Mouse (Mus musculus) mouse embryonic stem cell (cell line): ENCODE measurements at regions not wholly inside any gene's neighbourhood (a gene's known extent, or its start where the extent isn't known, plus 50 kb on each side); places are given as distances from the start of the nearest gene placed in this dataset.

Experiments
- in situ Hi-C, 2 experiments: fragments of 300-500 bp; cut with MboI; formaldehyde crosslinking; loops; 1 replicate in 1 of 2; 3 replicates in 1 of 2; pipeline ENCODE4 v1.14.3; 2019 to 2020; ENCODE audit warnings: low sequenced_read_pairs in 2 of 2, low pct_unique_long_range_greater_than_20kb in 1 of 2, mixed read lengths in 1 of 2; ENCODE audit not compliant: unreplicated experiment in 1 of 2

DNA sequence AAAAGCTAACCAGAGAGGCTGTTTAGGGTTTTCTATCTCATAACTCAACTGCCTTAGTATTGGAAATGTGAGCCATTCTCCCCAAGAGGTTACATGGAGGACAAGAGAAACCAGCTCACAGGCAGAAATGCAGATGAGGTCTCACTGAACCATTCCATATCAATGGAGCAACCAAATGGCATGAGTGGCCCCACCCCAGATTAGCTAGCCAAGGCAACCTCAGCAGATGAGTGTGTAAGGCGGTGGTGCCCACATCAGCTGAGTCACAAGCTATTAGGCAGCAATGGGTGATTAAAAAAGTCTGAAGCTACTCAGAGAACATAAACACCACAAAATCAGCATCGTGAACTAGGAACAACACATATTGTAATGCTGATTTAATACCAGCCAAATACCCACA lies 133.2 kb downstream of the Lpin1 start:
- in situ Hi-C loops: no loop called here

DNA sequence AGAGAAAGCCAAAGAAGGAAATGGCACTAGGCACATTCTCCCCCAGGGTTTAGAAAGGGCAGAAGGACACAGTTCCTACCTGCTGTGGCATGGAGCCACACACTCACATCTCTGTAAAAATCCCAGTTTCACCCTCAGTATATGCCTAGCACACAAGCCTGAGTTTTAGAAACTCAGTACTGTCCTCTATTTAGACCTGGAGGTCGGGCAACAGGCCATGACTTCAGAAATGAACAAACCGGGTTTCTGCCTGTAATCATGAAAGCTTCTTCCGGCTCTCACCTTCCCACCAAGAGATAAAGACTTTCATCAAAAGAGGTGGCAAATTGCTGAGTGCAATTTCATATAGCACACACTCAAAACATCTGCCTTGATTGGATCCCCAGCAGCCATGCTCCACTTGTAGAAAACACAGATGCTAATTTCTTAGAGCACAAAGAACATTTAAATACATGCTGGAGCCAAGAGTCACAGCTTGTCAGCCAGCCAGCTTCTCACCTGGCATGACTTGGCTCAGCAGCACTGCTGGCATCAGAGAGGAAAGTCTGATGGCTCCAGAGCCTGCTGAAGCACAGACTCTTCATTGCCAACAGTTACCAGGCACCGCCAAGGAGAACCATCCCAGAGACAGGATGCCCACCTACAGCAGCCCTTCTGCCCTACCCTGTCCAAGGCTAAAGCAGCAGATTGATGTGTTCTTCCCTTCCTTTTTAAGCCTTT lies 136.2 kb downstream of the Lpin1 start:
- in situ Hi-C loops: no loop called here

DNA sequence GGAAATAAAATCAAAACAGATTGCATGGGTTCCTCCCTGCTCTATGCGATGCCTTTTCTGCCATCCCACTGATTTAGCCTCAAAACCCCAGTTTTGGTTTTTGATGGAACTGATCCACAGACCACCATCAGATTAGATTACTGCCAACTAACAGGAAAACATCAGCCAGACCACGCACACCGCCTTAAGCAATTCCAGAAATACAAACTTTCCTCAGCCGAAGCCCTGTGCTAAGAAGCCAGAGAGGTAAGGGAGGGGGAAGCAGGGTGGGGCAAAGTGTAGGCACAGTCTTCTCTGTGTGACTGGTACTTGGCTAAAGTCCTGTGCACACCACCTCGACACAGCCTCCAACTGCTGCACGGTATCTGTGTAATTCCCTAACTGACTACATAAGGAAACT lies 153.3 kb downstream of the Lpin1 start:
- in situ Hi-C loops: no loop called here

DNA sequence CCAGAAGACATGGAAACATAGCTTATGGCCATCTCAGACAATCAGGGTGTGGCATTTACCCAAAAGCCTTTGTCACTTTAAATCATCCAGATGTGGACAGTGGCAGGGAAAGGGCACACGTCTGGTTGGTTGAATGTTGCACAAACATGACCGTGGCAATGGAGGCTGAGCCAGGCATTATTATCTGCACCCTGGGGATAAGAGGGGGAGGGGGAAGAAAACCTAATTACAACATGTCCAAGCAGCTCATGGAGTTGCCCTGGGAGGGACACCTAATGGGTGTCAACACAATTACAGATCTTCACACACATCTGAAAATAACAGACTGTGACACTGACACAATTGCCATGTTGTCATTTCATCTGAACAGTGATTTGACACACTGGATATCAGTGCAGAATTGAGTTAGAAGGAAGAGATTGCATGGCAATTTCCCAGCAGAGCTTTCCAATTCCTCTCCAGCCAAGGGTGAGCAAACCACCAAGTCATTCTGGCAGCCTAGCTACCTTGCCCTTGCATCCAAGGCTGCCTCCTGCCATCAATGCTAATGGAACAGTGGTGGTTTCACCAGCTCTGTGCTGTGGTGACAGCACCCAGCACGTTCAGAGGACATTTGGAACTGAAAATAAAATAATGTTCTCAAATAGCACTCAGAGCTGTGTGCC lies 159.9 kb downstream of the Lpin1 start:
- in situ Hi-C loops: no loop called here

DNA sequence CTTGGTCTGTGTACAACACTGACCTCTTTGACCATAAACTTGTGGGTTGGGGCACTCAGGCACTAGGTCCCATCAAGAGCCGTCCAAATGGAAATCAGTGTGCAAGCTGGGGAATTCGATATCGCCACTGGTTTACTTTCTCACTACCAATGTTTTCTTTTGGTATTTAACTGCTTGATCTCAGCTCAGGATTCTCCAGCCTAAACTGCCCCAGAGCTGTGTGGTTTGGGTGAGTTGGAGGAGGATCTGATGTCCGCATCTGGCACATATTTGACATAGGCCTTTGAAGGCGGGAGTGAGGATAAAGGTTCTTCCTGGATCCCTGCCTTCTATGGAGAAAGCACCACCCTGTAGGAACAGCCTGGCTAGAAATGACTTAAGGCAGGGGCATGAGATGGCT lies 172.0 kb downstream of the Lpin1 start:
- in situ Hi-C loops: no loop called here

DNA sequence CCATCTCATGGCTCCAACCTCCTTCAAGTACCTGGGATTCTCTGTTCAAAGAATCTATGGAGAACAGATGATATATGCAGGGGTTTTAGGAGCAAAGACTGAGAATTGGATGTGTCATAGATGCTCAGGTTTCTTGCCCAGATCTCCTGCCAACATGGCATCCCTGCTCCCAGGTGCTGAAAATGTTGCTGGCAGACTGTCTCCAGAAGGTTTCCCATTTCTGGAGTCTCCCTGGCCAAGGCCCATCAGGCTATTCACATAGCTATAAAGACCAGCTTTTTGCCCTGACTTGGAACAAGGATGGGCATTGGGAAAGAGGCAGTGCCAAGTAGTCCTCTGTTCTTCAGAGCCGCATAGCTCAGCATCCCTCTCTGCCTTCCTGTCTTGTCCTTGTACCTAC lies 173.8 kb downstream of the Lpin1 start:
- in situ Hi-C loops: no loop called here

DNA sequence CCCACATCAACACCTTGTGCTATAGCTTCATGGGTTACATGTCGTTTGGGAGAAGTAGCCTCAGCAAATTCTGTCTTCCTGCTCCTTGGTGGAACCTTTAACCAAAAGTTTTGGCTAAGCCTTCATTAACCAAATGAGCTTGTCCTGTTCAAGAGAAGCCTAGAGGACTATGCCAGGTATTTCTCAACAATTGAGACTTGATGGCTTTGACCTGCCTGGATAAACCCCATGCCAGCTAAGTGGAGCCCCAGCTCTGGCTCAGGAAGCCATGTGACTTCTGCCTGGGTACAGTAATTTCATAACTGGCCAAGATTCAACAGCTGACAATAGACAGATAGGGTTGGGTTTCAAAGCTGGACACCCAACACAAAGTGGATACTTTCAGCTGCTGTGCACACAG lies 174.5 kb downstream of the Lpin1 start:
- in situ Hi-C loops: no loop called here

DNA sequence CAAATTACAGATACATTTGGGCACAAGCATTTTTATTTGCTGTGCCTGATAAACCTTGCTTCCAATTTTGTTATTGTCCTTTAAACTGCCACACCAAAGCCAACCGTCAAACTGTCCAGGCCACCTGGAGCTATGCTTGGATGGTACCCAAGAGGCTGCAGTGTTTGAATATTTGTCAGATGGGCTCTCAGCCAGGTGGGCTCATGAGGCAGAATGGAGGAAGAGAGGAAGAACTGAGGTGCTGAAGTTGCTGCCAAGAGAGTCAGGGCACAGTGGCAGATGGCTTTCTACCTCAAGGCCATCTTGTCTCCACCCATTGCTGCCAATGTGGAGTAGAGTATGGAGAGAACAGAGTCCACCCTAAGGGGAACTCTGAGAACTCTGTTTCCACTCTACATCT lies 176.0 kb downstream of the Lpin1 start:
- in situ Hi-C loops: no loop called here

DNA sequence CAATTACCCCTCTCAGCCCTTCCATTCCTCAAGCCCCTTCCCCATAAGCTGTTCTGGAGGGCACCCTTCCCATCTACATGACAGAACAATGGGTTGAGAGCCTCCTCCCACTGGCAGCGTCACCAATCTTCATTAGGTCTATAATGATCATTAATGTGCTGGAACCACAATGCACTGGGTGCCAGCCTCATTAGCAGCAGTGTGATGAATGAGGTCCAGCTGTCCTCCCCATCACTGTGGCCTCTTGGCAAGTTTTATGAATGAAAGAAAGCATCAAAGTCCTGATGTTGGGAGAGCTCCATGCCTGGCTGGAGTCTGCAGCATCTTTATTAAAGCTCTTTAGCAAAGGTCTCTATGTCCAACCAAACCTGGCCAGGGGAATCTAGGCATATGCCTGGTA lies 176.5 kb downstream of the Lpin1 start:
- in situ Hi-C loops: no loop called here

DNA sequence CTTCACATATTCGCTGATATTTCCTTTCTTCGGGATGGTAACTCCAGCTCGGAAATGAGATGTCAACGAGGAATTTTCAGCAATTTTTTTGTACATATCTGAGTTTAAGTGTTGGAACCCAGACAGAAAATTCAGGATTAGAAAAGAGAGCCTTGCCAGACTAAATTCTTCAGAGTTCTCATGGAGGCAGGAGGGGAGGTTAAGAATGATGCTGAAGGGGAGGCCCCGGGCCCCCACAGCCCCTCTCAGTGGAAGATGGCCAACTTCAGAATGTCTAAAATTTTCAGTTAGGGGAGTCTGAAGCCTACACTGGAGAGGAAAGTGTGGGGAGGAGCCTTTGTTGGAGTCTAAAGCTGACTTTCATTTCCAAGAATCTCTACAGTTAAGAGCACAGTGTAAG lies 184.8 kb downstream of the Lpin1 start:
- in situ Hi-C loops: no loop called here

DNA sequence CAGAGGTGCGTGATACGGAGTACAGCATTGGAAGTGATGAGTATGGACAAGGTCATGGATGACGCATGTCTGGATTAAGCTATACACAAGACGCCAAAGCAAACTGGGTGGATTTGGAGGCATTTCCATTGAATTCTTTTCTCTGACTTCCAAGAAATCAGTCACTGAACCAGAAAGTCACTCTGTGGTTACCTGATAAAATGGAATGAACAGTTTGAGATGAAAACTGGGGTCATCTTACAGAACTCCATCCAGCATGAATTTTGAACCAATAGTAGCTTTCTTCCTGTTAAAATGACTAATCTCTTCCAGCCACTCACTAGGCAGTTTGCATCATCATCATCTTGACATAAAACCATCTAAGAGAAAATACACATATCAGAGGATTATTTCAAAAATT lies 186.2 kb downstream of the Lpin1 start:
- in situ Hi-C loops: no loop called here

DNA sequence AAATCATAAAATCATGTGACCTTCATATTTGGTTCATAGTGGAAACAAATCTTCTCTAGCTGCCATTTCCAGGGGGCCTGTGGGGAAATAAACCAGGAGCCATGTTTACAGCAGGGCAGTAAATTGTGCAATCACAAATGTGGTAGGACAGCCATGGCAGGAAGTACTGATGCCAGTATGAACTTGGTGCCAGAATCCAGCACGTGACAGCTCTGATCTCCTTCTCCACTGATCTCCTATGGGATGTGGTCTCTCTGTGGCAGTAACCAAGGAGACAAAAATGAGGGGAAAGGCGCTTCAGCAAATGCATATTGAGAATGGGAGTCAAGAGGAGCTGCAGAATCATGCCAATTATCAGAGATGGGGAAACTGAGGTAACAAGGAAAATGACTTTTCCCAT lies 215.0 kb downstream of the Lpin1 start:
- in situ Hi-C loops: no loop called here

DNA sequence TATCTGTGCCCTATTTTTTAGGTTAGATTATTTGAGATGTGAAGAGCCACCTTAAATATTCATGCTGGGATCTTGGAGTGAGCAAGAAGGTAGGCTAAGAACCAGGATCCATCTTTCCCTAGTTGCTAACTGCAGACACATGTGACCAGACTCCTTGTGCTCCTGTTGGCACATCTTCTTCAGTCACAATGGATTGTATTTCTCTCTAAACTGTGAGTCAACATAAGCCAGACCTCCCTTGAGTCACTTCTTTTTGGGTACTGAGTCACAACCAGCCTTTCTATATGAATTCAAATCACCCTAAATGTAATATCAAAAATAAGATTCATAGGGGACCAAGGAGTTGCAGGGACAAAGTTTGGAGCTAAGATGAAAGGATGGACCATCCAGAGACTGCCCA lies 217.9 kb downstream of the Lpin1 start:
- in situ Hi-C loops: no loop called here

DNA sequence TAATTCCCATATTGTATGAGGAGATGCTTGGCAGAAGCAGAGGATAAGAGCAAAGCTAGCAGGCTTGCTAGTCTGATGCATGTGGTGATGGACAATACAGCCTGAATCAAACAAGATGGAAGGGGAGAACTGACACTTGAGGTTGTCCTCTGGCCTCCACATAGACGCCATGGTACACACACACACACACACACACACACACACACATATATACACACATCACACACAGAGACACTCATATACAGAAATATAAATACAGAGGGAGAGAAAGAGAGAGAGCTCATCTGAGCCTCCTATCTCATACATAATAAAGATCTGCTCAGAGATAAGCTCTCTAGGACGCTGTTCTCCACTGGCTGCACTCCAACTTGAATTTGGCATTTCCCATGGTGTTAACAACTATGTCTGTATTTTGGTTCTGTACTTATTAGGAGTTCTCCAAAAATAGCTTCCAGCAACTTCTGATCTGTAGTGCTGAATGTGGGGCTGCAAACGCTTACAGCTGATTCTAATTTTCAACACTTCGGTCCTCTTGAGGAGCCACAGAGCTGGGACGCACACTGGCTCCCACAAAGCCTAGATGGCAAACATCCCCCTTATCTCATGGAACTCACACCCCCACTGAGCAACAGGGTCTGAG lies 219.0 kb downstream of the Lpin1 start:
- in situ Hi-C loops: no loop called here

DNA sequence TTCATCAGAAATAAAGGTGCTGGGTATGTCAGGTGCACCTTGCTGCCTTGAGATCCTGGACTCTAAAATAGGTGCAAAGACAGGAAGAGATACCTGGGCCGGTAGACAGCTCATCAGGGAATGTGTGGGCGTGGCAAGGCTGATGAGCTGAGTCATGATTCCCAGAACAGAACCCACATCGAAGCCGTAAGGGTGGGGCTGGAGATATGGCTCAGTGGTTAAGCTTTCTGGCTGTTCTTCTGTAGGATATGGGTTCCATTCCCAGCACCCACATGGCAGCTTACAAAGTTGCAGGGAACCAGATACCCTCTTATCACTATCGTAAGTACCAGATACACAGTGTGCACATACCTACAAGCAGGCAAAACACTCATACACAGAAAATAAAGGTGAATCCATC lies 219.6 kb downstream of the Lpin1 start:
- in situ Hi-C loops: no loop called here

DNA sequence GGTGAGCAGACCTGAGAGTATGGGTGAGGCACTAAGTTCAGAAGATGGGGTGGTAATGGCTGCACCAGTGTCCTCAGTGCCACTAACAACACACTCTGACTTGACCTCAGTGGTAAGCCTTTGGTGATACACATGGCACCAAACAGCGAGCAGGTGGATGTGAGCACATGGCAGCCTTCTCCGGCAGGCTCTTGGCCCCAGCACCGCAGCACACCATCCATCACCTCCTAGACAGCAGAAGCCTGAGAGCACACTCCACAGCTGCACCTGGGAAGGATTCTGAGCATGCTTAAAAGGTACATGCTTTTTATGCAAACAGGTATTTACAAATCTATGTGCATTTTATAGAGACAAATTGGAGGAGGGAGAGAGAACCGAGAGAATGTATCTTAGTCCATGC lies 223.7 kb downstream of the Lpin1 start:
- in situ Hi-C loops: no loop called here

DNA sequence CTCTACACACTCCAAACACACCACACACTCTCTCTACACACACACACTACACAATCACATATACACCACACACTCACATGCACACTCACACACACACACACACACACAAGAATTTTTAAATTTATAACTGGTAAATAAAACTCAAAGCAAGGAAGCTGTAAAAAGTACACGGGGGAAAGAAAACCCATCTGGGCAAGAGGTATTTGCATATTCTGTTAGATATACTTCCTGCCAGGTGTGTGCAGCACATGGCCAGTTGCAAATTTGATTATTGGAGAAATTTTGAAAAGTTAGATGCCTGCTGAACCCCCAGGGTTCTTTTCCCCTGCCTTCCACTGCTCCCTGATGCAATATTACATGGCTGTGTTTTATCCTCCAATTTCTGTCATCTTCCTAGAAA lies 226.4 kb downstream of the Lpin1 start:
- in situ Hi-C loops: no loop called here

DNA sequence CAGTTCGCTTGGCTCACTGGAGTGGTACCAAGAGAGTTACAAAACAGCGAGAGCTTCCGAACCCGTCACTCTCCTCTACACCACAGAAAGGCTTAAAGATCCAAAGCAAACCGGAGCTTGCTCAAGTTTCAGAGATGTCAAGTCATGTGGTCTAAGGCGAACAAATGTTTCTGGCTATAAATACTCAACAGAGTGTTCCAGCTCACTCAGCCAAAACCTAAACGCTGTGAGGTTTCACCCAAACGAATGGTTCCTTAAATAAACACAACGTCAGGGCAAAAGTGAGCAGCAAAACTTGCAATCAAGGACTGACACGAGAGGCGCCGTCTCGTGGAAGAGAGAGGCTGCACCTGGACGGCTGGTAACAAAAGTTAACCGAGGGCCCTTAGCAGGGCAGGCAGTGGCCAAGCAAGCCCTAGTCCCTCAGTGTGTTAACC lies 227.2 kb downstream of the Lpin1 start:
- in situ Hi-C loops: no loop called here

DNA sequence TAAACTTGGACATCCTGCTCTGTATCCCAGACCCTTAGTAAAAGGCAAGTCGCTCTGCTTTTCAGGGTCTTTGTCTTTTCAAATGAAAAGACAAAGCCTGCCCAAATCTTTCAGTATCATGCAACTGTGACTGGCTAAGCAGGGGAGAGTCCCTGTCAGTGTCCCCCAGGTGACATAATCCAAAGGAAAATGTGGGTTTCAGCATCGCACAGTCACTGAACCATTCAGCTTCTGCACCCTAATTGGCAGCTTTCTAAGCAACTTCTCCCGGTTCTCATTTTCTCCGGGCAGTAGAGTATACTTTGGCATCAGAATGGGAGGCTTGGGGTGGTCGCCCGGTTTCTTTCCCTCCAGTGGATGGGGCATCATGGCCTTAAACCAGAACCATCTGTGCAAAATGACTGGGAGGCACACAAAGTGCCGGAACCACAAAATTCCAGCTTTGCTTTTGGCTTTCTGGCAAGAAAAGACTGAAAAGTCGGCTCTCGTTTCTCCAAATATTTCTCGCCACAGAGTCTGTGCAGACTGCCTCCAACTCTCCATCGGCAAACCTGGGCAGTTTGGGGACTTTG lies 228.3 kb downstream of the Lpin1 start:
- in situ Hi-C loops: no loop called here

DNA sequence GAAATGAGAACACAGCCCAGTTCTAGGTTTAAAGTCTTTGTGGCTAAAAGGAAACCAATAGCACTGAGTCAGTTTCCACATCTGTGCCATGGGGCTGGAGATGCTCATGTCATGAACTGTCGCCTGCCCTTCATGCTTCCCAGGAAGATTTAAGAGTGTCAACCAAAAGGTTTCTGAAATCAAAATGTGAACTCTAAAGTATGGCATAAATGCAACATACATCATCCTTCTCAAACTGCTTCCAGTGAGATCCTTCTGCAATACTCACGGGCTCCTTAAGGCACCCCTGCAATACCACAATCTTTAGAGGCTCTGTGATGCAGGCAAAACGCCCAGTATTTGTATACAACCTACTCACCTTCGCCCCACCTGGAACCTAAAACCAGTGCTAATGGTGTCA lies 229.7 kb downstream of the Lpin1 start:
- in situ Hi-C loops: no loop called here
